Mouse (Mus musculus) embryonic facial prominence, embryonic 12.5 days (tissue): ENCODE measurements around the gene Hnrnph1. TPM values are rescaled to one million over a fixed set of nuclear protein-coding genes. Genes with fewer than 3 reads are reported as not detected.

ENCODE experiments used
- ATAC-seq: fragments of 200-750 bp; cut with Nextera tagmentation; 2 replicates; pipeline ENCODE4 v1.8.0; 2017; ENCODE audit not compliant: insufficient number of reproducible peaks, insufficient read depth, low FRiP score, low TSS enrichment
- H3K27ac ChIP-seq: fragments of 300-500 bp; sonication (generic); 2 replicates; pipeline ENCODE4 v1.5.1; 2016; ENCODE audit warnings: mild to moderate bottlenecking
- H3K27me3 ChIP-seq: fragments of 300-500 bp; sonication (generic); 2 replicates; pipeline ENCODE4 v1.6.1; 2016; ENCODE audit warnings: mild to moderate bottlenecking, moderate library complexity
- H3K36me3 ChIP-seq: fragments of 300-500 bp; sonication (generic); 2 replicates; pipeline ENCODE4 v1.6.1; 2016; ENCODE audit warnings: mild to moderate bottlenecking
- H3K4me1 ChIP-seq: fragments of 300-500 bp; sonication (generic); 2 replicates; pipeline ENCODE4 v1.6.1; 2016
- H3K4me2 ChIP-seq: fragments of 300-500 bp; sonication (generic); replicated peaks from 2 replicates; pipeline ENCODE4 v1.6.1; 2016; ENCODE audit warnings: mild to moderate bottlenecking, moderate library complexity
- H3K4me3 ChIP-seq: fragments of 300-500 bp; sonication (generic); 2 replicates; pipeline ENCODE4 v1.5.1; 2016; ENCODE audit warnings: mild to moderate bottlenecking
- H3K9ac ChIP-seq: fragments of 300-500 bp; sonication (generic); 2 replicates; pipeline ENCODE4 v1.6.1; 2016; ENCODE audit warnings: mild to moderate bottlenecking, moderate library complexity
- H3K9me3 ChIP-seq: fragments of 300-500 bp; sonication (generic); 2 replicates; pipeline ENCODE4 v1.6.1; 2016; ENCODE audit warnings: mild to moderate bottlenecking, moderate library complexity
- WGBS: fragments of 180-500 bp; shearing (Covaris S2); methylation state at CpG from one replicate; pipeline ENCODE4 v1.1.7; 2016; 5-methylcytosine and 5-hydroxymethylcytosine counted together
- microRNA counts: library from miRNA; unstranded; fragments of <30 nt; microRNA quantifications from one replicate; lab custom pipeline; 2017
- microRNA-seq: library from miRNA; unstranded; fragments of <30 nt; microRNA quantifications from one replicate; pipeline ENCODE4, GENCODE M21; 2017
- polyA plus RNA-seq: library from polyadenylated mRNA; unstranded; fragments of >200 nt; fragmentation: Nextera tagmentation; extraction: Ambion mirVana; gene quantifications from 2 replicates; pipeline ENCODE4 v1.2.1, GENCODE M21; 2016

The Hnrnph1 gene
- polyA plus RNA-seq, 1 experiment from 2014 or later = 605 TPM

DNA sequence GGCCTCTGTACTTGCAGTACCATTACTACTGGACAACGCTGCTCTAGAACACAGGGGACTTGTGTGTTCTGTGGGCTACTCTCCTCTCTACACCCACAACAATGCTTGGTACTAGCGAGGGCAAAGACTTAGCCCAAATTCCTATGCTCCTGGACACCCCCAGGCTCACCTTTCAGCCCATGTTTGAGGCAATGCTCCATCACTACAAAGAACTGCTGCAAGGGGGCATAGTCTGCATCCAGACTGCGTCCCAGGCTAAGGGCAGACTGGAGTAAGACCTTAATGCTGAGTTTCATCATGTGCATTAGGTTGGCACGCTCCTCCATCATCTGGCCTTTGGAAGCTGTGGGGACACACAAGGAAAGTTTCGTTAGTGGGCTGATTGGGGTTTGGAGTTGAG is 44.7 kb downstream of the Hnrnph1 start:
- Histone ChIP-seq H3K27ac (peak overlapping the region; percentile 7; the same call in 1 of the 2 replicates), H3K4me1 (peaks cover 5% of the 10 kb centered on the region; the same call in 1 of the 2 replicates), H3K4me3 (peak overlapping the region; percentile 37), H3K9me3 (no peaks in the 10 kb centered on the region), H3K36me3 (peaks cover 20% of the 10 kb centered on the region), H3K4me2 (peak overlapping the region; percentile 63), H3K9ac (peak overlapping the region; percentile 31), H3K27me3 (no peaks in the 10 kb centered on the region)
- WGBS = 43% methylated on average over 5 of the region's 5 CpGs
- no peak for ATAC-seq

GRCm38 (mm10) chr11:50421934-50422780 is 45.4 kb downstream of the Hnrnph1 start:
- 24% methylated on average over 22 of the region's 22 CpGs for WGBS
- Histone ChIP-seq H3K4me2 (peak overlapping the region; percentile 63), H3K9ac (peak overlapping the region; percentile 31), H3K4me1 (peaks cover 5% of the 10 kb centered on the region; the same call in 1 of the 2 replicates), H3K27me3 (no peaks in the 10 kb centered on the region), H3K36me3 (peaks cover 14% of the 10 kb centered on the region), H3K27ac (peak overlapping the region; percentile 7; the same call in 1 of the 2 replicates), H3K4me3 (peak overlapping the region; percentile 37), H3K9me3 (no peaks in the 10 kb centered on the region)
- ATAC-seq = peak; percentile 96

DNA sequence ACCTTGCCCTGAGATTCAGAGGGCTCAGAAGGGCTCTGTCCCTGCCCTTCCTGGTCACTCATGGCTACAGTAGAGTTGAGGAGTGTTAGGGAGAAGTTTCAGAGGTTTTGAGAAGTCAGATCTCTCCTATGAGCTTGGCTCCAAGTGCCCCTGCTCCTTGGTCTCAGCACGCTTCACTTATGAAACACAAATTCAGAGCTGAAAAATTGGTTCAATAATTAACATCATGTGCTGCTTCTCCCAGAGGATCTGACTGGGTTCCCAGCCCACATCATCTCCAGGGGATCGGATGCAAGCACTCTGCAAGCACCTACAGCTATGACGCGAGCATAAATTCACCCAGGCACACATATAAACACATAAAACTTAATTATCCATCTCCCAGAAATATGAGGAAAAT is 49.3 kb downstream of the Hnrnph1 start:
- 86% methylated on average over 4 of the region's 4 CpGs for WGBS
- H3K36me3 ChIP-seq = no peaks in the 10 kb centered on the region
- no peak for ATAC-seq

DNA sequence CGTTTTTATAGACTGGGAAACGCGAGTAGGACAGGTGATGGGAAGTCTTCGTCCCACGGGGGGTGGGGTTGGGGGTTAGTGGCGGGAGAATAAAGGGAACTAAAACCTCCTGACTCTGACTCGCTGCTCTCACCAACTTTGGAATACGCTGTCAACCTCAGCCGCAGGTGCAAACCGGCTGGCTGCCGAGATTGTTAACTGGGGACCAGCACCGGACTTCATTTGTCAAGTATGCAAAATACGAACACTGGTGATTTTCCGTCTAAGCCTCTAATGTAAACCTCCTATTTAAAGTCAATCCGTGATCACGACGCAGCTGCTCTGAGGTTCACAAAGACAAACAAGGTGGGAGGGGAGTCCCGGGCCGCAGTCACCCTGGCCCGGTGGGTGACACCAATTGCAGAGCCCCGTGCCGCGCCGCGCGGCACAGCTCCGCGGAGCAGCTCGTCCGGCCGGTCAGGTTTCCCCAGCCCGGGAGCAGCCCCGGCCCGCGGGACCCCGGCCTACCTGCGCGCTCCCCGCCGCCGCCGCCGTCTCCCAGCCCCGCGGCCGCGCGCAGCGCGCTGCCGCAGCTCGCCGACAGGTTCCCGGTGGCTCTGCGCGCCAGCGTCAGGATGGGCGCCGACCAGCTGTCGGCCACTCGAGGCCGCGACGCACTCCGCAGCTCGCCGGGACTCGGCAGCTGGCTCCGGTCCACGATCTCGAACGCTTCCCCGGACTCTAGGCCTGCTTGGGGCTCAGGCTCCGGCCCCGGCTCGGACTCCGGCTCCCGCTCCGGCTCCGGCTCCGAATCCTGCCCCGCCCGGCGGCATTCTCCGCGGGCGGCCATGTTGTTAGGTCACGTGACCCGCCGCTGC is 53.7 kb downstream of the Hnrnph1 start, which contains the start of gene Rufy1:
TSS of gene Rufy1 (minus strand) at position 849 of the 857 bp plus-strand sequence.
- Histone ChIP-seq H3K9ac (peak within 1 kb of the TSS; percentile 74), H3K27me3 (no peaks in the 10 kb centered on the region), H3K36me3 (no peaks in the 10 kb centered on the region), H3K9me3 (no peaks in the 10 kb centered on the region), H3K4me3 (peak within 1 kb of the TSS; percentile 70), H3K4me2 (peak within 1 kb of the TSS; percentile 68), H3K27ac (peak within 1 kb of the TSS; percentile 93), H3K4me1 (peaks cover 6% of the 10 kb centered on the region)
- under 1% methylated on average over 86 of the region's 90 CpGs for WGBS
- peak; percentile 75; the same call in 1 of the 2 replicates for ATAC-seq

More for the DNA sequence above, 49.3 kb downstream of the Hnrnph1 start:
- H3K9me3 ChIP-seq = no peaks in the 10 kb centered on the region
- no peaks in the 10 kb centered on the region for H3K27me3 ChIP-seq
- no peak overlapping the region for H3K4me3 ChIP-seq
- no peak overlapping the region for H3K27ac ChIP-seq
- peaks cover 5% of the 10 kb centered on the region for H3K4me1 ChIP-seq
- H3K4me2 ChIP-seq = no peak overlapping the region
- H3K9ac ChIP-seq = no peak overlapping the region

DNA sequence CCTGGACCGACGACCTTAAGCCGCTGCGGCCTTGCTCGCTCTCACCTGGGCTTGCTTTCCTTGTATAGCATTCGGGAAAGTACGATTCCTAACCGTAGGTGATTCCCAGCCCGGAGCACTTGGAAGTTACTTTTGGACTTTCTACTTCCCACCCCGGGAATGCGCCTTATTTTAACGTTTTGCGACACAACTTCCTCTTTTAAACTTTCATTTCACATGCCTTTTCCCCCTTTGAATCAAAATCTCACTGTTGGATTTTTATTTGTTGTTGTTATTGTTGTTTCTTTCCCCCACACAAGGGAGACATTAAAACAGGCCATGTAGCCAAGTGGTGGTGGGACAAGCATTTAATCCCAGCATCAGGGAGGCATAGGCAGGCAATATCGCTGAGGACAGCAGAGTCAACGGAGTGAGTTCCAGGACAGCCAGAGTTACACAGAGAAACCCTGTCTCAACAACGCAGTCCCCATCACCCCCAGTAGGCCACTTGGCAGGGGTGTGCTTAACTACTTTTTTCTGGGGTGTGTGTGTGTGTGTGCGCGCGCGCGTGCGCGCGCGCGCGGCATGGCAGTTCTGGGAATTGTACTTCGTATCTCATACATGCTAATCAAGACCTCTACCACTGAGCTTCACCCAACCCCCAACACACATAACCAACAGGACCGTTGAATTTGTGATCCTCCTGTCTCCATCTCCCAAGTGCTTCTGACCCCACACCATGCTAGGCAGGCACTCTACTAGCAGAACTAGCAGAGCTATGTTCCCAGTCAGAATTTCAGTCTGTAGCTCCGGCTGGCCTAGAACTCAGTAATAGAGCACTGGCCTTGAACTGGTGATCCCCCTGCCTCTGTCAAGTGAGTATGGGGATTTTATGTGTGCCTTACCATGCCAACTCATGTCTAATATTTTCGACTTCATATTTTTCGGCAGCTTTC is 54.6 kb downstream of the Hnrnph1 start:
- 0 out of 2 replicates have a peak, but pooled peaks have one; percentile 14 for ATAC-seq
- no peaks in the 10 kb centered on the region for H3K36me3 ChIP-seq
- H3K9me3 ChIP-seq = no peaks in the 10 kb centered on the region
- H3K9ac ChIP-seq = peak overlapping the region; percentile 74
- H3K4me3 ChIP-seq = peak overlapping the region; percentile 70
- H3K4me1 ChIP-seq = peaks cover 6% of the 10 kb centered on the region
- H3K4me2 ChIP-seq = peak overlapping the region; percentile 68
- H3K27me3 ChIP-seq = no peaks in the 10 kb centered on the region
- peak overlapping the region; percentile 93 for H3K27ac ChIP-seq
- 31% methylated on average over 32 of the region's 32 CpGs for WGBS

- ATAC-seq = no peak
- H3K4me3 ChIP-seq = no peak overlapping the region
- no peaks in the 10 kb centered on the region for H3K9me3 ChIP-seq
- no peak overlapping the region for H3K9ac ChIP-seq
- peaks cover 6% of the 10 kb centered on the region for H3K4me1 ChIP-seq
- WGBS = 85% methylated on average over 3 of the region's 3 CpGs
- H3K27ac ChIP-seq = no peak overlapping the region
- H3K36me3 ChIP-seq = no peaks in the 10 kb centered on the region
- H3K4me2 ChIP-seq = no peak overlapping the region
- no peaks in the 10 kb centered on the region for H3K27me3 ChIP-seq
Observed at GRCm38 (mm10) chr11:50432069-50432440, 55.3 kb downstream of the Hnrnph1 start.

DNA sequence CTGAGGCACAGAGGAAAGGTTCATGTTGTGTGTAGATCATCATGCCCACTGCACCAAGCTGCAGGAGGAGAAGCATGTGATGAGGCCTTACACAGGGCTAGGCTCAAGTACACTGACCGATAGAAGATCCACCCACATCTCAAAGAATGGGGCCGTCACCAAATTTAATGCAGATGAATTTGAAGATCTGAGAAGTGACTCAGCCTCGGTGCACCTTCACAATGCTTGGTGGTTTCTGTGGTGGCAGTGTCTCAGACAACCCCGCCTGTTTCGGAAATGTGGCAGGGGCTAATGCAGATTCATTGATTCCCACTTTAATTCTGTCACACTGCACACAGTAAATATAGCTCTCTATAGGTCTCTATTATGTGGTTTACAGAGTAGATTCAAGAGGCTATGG is 56.1 kb downstream of the Hnrnph1 start:
- no peak for ATAC-seq
- 90% methylated on average over 5 of the region's 5 CpGs for WGBS
- Histone ChIP-seq H3K9me3 (no peaks in the 10 kb centered on the region), H3K4me1 (peaks cover 6% of the 10 kb centered on the region), H3K36me3 (no peaks in the 10 kb centered on the region), H3K4me3 (no peak overlapping the region), H3K4me2 (no peak overlapping the region), H3K27ac (no peak overlapping the region), H3K27me3 (no peaks in the 10 kb centered on the region), H3K9ac (no peak overlapping the region)

MicroRNA genes within 50 kb of the gene (microRNA counts, 519-probe panel; counts per million panel counts)
- 3,976 counts per million, percentile 77 among the panel's probes with 10 or more counts for microRNA mmu-miR-804 (lab: Ali Mortazavi, UCI)

Small RNAs within 50 kb of the gene (microRNA-seq; reads per million reads assigned to microRNA genes)
- gene Mir804 = not detected

Other genes starting within 250 kb of the Hnrnph1 start
- gene Tbc1d9b, start 245.6 kb upstream of the Hnrnph1 start, polyA plus RNA-seq = 50.7 and 51.2 TPM in 2 replicates
- gene Mrnip, start 202.5 kb upstream of the Hnrnph1 start, polyA plus RNA-seq = 17.8 and 18.6 TPM in 2 replicates
- gene Sqstm1, start 166.2 kb upstream of the Hnrnph1 start, polyA plus RNA-seq = 187 and 192 TPM in 2 replicates
- gene Mgat4b, start 166.1 kb upstream of the Hnrnph1 start, polyA plus RNA-seq = 38.1 and 40.7 TPM in 2 replicates
- 0.62 and 0.74 TPM in 2 replicates for gene Ltc4s, start 138.4 kb upstream of the Hnrnph1 start, polyA plus RNA-seq
- 9.2 and 9.7 TPM in 2 replicates for gene Maml1, start 84.7 kb upstream of the Hnrnph1 start, polyA plus RNA-seq
- gene Canx, start 51.3 kb upstream of the Hnrnph1 start, polyA plus RNA-seq = 287 and 307 TPM in 2 replicates
- 0.46 and 0.73 TPM in 2 replicates for gene Cby3, start 22.5 kb upstream of the Hnrnph1 start, polyA plus RNA-seq
- 24.9 and 27.1 TPM in 2 replicates for gene Rufy1, start 54.1 kb downstream of the Hnrnph1 start, polyA plus RNA-seq
- gene Adamts2, start 225.1 kb downstream of the Hnrnph1 start, polyA plus RNA-seq = 8.7 and 9.8 TPM in 2 replicates